Mouse (Mus musculus) lung, embryonic 14.5 days (tissue): ENCODE data around the gene Pax6. TPM values are rescaled to one million over a fixed set of nuclear protein-coding genes. Genes with fewer than 3 reads are reported as not detected.

ENCODE experiments used
- ATAC-seq: fragments of 200-750 bp; cut with Nextera tagmentation; 2 replicates; pipeline ENCODE4 v1.8.0; 2017; ENCODE audit warnings: mild to moderate bottlenecking, moderate TSS enrichment, moderate library complexity; ENCODE audit not compliant: insufficient read depth
- DNase-seq: peaks from one replicate; pipeline ENCODE4 v3.0.0-alpha.2; 2015
- H3K27ac ChIP-seq: fragments of 300-500 bp; sonication (generic); 2 replicates; pipeline ENCODE4 v1.5.1; 2014; ENCODE audit warnings: low read depth, mild to moderate bottlenecking, moderate library complexity
- H3K27me3 ChIP-seq: fragments of 300-500 bp; sonication (generic); 2 replicates; pipeline ENCODE4 v1.6.1; 2014; ENCODE audit warnings: low read length, control low read depth; ENCODE audit not compliant: insufficient read depth
- H3K36me3 ChIP-seq: fragments of 300-500 bp; sonication (generic); 2 replicates; pipeline ENCODE4 v1.6.1; 2014; ENCODE audit warnings: control low read depth; ENCODE audit not compliant: insufficient read depth
- H3K4me1 ChIP-seq: fragments of 300-500 bp; sonication (generic); 2 replicates; pipeline ENCODE4 v1.6.1; 2014; ENCODE audit warnings: antibody characterized with exemption, control low read depth; ENCODE audit not compliant: insufficient read depth
- H3K4me2 ChIP-seq: fragments of 300-500 bp; sonication (generic); 2 replicates; pipeline ENCODE4 v1.6.1; 2014; ENCODE audit warnings: mild to moderate bottlenecking
- H3K4me3 ChIP-seq: fragments of 300-500 bp; sonication (generic); 2 replicates; pipeline ENCODE4 v1.5.1; 2014; ENCODE audit warnings: low read depth, low read length
- H3K9ac ChIP-seq: fragments of 300-500 bp; sonication (generic); 2 replicates; pipeline ENCODE4 v1.6.1; 2014
- H3K9me3 ChIP-seq: fragments of 300-500 bp; sonication (generic); 2 replicates; pipeline ENCODE4 v1.6.1; 2016; ENCODE audit warnings: low read depth, low read length, control low read depth
- CTCF ChIP-seq: IDR thresholded peaks from 2 replicates; pipeline ENCODE4 v1.5.1; 2016; ENCODE audit warnings: antibody characterized with exemption, low read depth
- WGBS: fragments of 180-500 bp; shearing (Covaris S2); extraction: QIAGEN DNeasy Blood & Tissue Kit; methylation state at CpG from one replicate; pipeline ENCODE4 v1.1.7; 2014; 5-methylcytosine and 5-hydroxymethylcytosine counted together
- polyA plus RNA-seq: library from polyadenylated mRNA; unstranded; fragments of >200 nt; fragmentation: Nextera tagmentation; extraction: Ambion mirVana; gene quantifications from 2 replicates; pipeline ENCODE4 v1.2.1, GENCODE M21; 2014

Pax6 gene
- polyA plus RNA-seq, 1 experiment from 2014 or later, result not detected

DNA sequence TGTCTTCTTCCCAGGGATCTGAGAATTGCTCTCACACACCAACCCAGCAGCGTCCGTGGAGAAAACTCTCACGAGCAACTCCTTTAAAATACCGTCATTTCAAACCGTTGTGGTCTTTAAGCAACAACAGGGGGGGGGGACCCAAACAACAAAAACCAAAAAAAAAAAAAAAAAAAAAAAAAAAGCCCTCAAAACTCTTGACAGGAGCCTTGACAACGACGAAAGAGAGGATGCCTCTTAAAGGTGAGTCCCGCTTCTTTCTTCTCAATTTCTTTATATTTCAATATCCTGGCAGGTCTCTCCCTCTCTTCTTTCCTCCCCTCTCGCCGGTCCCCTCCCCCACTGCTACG, 7.0 kb downstream of the Pax6 start:
- Histone ChIP-seq H3K9me3 (no peaks in the 10 kb centered on the region), H3K27ac (no peak overlapping the region), H3K27me3 (peaks cover 99% of the 10 kb centered on the region), H3K36me3 (no peaks in the 10 kb centered on the region), H3K4me3 (peak overlapping the region; percentile 28), H3K4me1 (0 out of 2 replicates have a peak, but pooled peaks cover 4% of the 10 kb centered on the region), H3K4me2 (peak overlapping the region; percentile 56), H3K9ac (no peak overlapping the region)
- TF ChIP-seq CTCF, result no peak
- under 1% methylated on average over 11 of the region's 11 CpGs for WGBS
- ATAC-seq, result no peak
- DNase-seq, result no peak

GRCm38 (mm10) chr2:105676080-105676908, 7.6 kb downstream of the Pax6 start:
- Histone ChIP-seq H3K4me2 (peak overlapping the region; percentile 56), H3K9ac (no peak overlapping the region), H3K9me3 (no peaks in the 10 kb centered on the region), H3K4me3 (peak overlapping the region; percentile 28), H3K4me1 (0 out of 2 replicates have a peak, but pooled peaks cover 4% of the 10 kb centered on the region), H3K27ac (no peak overlapping the region), H3K36me3 (no peaks in the 10 kb centered on the region), H3K27me3 (peaks cover 99% of the 10 kb centered on the region)
- ATAC-seq (peak; percentile 33; the same call in 1 of the 2 replicates), DNase-seq (peak; percentile 71)
- no peak for TF ChIP-seq CTCF
- under 1% methylated on average over 77 of the region's 77 CpGs for WGBS

- Histone ChIP-seq H3K4me1 (0 out of 2 replicates have a peak, but pooled peaks cover 4% of the 10 kb centered on the region), H3K4me2 (no peak overlapping the region), H3K36me3 (no peaks in the 10 kb centered on the region), H3K9me3 (no peaks in the 10 kb centered on the region), H3K9ac (no peak overlapping the region), H3K27ac (no peak overlapping the region), H3K4me3 (no peak overlapping the region), H3K27me3 (peaks cover 99% of the 10 kb centered on the region)
- TF ChIP-seq CTCF, result no peak
- WGBS, result under 1% methylated on average over 11 of the region's 11 CpGs
- DNase-seq (no peak), ATAC-seq (no peak)
Measured at GRCm38 (mm10) chr2:105676909-105677433, 8.3 kb downstream of the Pax6 start.

- Histone ChIP-seq H3K9ac (no peak overlapping the region), H3K36me3 (no peaks in the 10 kb centered on the region), H3K27me3 (peaks cover 99% of the 10 kb centered on the region), H3K4me2 (no peak overlapping the region), H3K4me3 (no peak overlapping the region), H3K9me3 (no peaks in the 10 kb centered on the region), H3K27ac (no peak overlapping the region), H3K4me1 (0 out of 2 replicates have a peak, but pooled peaks cover 4% of the 10 kb centered on the region)
- TF ChIP-seq CTCF, result no peak
- no peak for ATAC-seq
- no peak for DNase-seq
- 1% methylated on average over 11 of the region's 11 CpGs for WGBS
Measured at GRCm38 (mm10) chr2:105677434-105678105, 8.9 kb downstream of the Pax6 start.

DNA sequence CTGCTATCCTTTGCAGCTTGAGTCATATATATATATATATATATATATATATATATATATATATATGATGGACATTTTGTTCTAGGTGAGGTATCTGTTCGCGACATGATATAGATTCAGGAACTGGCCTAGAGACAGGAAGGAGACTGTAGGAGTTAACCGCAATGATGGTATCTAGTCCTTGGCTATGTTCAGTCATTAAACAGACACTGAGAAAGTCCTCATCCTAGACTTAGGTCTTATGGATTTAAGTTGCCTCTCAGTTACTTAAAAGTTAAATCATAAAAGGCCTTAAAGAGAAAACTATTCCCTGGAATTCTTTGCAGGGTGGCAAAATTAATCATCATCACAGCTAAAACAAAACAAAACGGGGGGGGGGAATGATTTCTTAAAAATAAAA, 9.6 kb downstream of the Pax6 start:
- Histone ChIP-seq H3K4me3 (no peak overlapping the region), H3K36me3 (no peaks in the 10 kb centered on the region), H3K27ac (no peak overlapping the region), H3K4me2 (no peak overlapping the region), H3K9me3 (no peaks in the 10 kb centered on the region), H3K4me1 (0 out of 2 replicates have a peak, but pooled peaks cover 4% of the 10 kb centered on the region), H3K9ac (no peak overlapping the region), H3K27me3 (peaks cover 99% of the 10 kb centered on the region)
- DNase-seq (no peak), ATAC-seq (no peak)
- no peak for TF ChIP-seq CTCF
- WGBS, result 12% methylated on average over 4 of the region's 4 CpGs

DNA sequence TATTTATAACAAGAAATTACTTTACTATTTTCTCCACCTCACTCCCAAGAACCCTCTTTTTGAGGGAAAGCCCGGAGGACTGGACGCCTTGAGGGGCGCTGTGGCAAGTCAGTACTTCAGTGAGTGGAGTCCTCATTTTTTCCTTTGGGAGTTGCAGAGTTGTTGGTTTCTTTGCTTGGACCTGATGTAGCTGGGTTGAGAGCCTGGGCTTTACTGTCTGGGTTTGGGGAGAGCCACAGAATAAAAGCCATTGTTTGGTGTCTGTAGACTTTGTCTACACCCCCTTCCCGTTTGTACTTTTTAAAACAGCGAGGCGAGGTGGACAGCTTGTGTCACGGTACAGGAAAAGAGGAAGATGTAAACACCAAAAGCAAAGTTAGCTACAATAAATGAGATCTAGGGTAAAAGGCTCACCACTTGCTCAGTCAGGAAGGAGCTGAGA, 10.2 kb downstream of the Pax6 start:
- DNase-seq (no peak), ATAC-seq (no peak)
- Histone ChIP-seq H3K36me3 (no peaks in the 10 kb centered on the region), H3K9me3 (no peaks in the 10 kb centered on the region), H3K4me3 (no peak overlapping the region), H3K27ac (no peak overlapping the region), H3K4me1 (0 out of 2 replicates have a peak, but pooled peaks cover 4% of the 10 kb centered on the region), H3K4me2 (no peak overlapping the region), H3K9ac (no peak overlapping the region), H3K27me3 (peaks cover 98% of the 10 kb centered on the region)
- 2% methylated on average over 7 of the region's 7 CpGs for WGBS
- no peak for TF ChIP-seq CTCF

GRCm38 (mm10) chr2:105679331-105679730, 10.6 kb downstream of the Pax6 start:
- TF ChIP-seq CTCF, result no peak

More at GRCm38 (mm10) chr2:105679331-105679730, 10.6 kb downstream of the Pax6 start:
- Histone ChIP-seq H3K4me2 (no peak overlapping the region), H3K36me3 (no peaks in the 10 kb centered on the region), H3K27me3 (peaks cover 97% of the 10 kb centered on the region), H3K27ac (no peak overlapping the region), H3K4me3 (no peak overlapping the region), H3K4me1 (0 out of 2 replicates have a peak, but pooled peaks cover 4% of the 10 kb centered on the region), H3K9me3 (no peaks in the 10 kb centered on the region), H3K9ac (no peak overlapping the region)
- WGBS, result 5% methylated on average over 2 of the region's 2 CpGs
- ATAC-seq, result no peak
- no peak for DNase-seq
